Mouse (Mus musculus): ENCODE data around the gene Entpd2. TPM values are rescaled to one million over a fixed set of nuclear protein-coding genes. Genes with fewer than 3 reads are reported as not detected.
A peak's percentile ranks its signal among the peaks of the same experiment; 100 is the strongest.

Entpd2 gene
- polyA plus RNA-seq, 1 experiment from 2014 or later: 0.10 TPM

GRCm38 (mm10) chr2:25427256-25427655, 31.6 kb downstream of the Entpd2 start:
- ChIA-PET POLR2A (no interaction called here), CTCF (interaction anchor here (0.8 to 1.5 kb wide), 11 partner anchors 9 to 69 kb away, joined by 3 to 6 read pairs (median 3); no protein-coding TSS in a partner anchor)
- no peak for DNase-seq (ENCODE audit: low read depth, low spot score)
- in situ Hi-C loops (cut with MboI; ENCODE audit: low pct_unique_long_range_greater_than_20kb): no loop called here
- no peak for TF ChIP-seq CTCF (IDR thresholded peaks at IDR 0.05)
- H3K27me3 ChIP-seq: no peaks in the 10 kb centered on the region
- ATAC-seq: no peak

GRCm38 (mm10) chr2:25428442-25429236, 33.0 kb downstream of the Entpd2 start, which contains the start of gene Abca2:
Abca2 (plus strand) TSS chr2:25428703.
- in situ Hi-C loops (cut with MboI; ENCODE audit: low pct_unique_long_range_greater_than_20kb): no loop called here
- DNase-seq (ENCODE audit: low read depth, low spot score) (peak; percentile 42), ATAC-seq (peak; percentile 81)
- no peak for TF ChIP-seq CTCF (IDR thresholded peaks at IDR 0.05)
- ChIA-PET CTCF (interaction anchor here (0.6 to 1.4 kb wide), 7 partner anchors 12 to 153 kb away, joined by 3 to 6 read pairs (median 3); partner anchors contain the start of gene Ajm1), POLR2A (interaction anchor here (0.6 to 1.1 kb wide), 4 partner anchors 31 to 143 kb away, joined by 3 to 9 read pairs (median 4); no protein-coding TSS in a partner anchor)
- H3K27me3 ChIP-seq: no peaks in the 10 kb centered on the region

- ATAC-seq: no peak
- POLR2A ChIA-PET: interaction anchor here (1.0 to 1.3 kb wide), 3 partner anchors 16 to 110 kb away, joined by 3 read pairs; no protein-coding TSS in a partner anchor
- in situ Hi-C loops (cut with MboI; ENCODE audit: low pct_unique_long_range_greater_than_20kb): loop anchor here (5.0 kb wide), 2 partner anchors 53 to 123 kb away; no protein-coding TSS in a partner anchor
- no peaks in the 10 kb centered on the region for H3K27me3 ChIP-seq
- CTCF ChIA-PET: interaction anchor here (1.0 to 1.6 kb wide), 5 partner anchors 8 to 152 kb away, joined by 4 to 10 read pairs (median 4); partner anchors contain the start of gene Ajm1
- TF ChIP-seq CTCF (IDR thresholded peaks at IDR 0.05): no peak
- DNase-seq (ENCODE audit: low read depth, low spot score): no peak
Measured at GRCm38 (mm10) chr2:25429435-25430180, 33.9 kb downstream of the Entpd2 start.

GRCm38 (mm10) chr2:25430395-25431233, 34.9 kb downstream of the Entpd2 start:
- no peak for DNase-seq (ENCODE audit: low read depth, low spot score)
- TF ChIP-seq CTCF (IDR thresholded peaks at IDR 0.05): no peak
- POLR2A ChIA-PET: interaction anchor here (1.3 kb wide), 1 partner anchor 15 kb away, joined by 3 read pairs; no protein-coding TSS in a partner anchor
- H3K27me3 ChIP-seq: no peaks in the 10 kb centered on the region
- in situ Hi-C loops (cut with MboI; ENCODE audit: low pct_unique_long_range_greater_than_20kb): loop anchor here (5.0 kb wide), 2 partner anchors 52 to 122 kb away; no protein-coding TSS in a partner anchor
- CTCF ChIA-PET: interaction anchor here (1.0 to 1.6 kb wide), 4 partner anchors 9 to 151 kb away, joined by 4 to 10 read pairs (median 5); partner anchors contain the start of gene Ajm1
- no peak for ATAC-seq

- no peak for TF ChIP-seq CTCF (IDR thresholded peaks at IDR 0.05)
- H3K27me3 ChIP-seq: no peaks in the 10 kb centered on the region
- DNase-seq (ENCODE audit: low read depth, low spot score) (no peak), ATAC-seq (no peak)
- CTCF ChIA-PET: interaction anchor here (1.6 kb wide), 1 partner anchor 10 kb away, joined by 10 read pairs; no protein-coding TSS in a partner anchor
- in situ Hi-C loops (cut with MboI; ENCODE audit: low pct_unique_long_range_greater_than_20kb): loop anchor here (5.0 kb wide), 2 partner anchors 51 to 121 kb away; no protein-coding TSS in a partner anchor
- POLR2A ChIA-PET: interaction anchor here (1.3 kb wide), 1 partner anchor 14 kb away, joined by 3 read pairs; no protein-coding TSS in a partner anchor
Measured at GRCm38 (mm10) chr2:25431308-25431855, 35.7 kb downstream of the Entpd2 start.

GRCm38 (mm10) chr2:25432326-25433098, 36.8 kb downstream of the Entpd2 start:
- DNase-seq (ENCODE audit: low read depth, low spot score) (no peak), ATAC-seq (no peak)
- H3K27me3 ChIP-seq: no peaks in the 10 kb centered on the region
- CTCF ChIA-PET: interaction anchor here (0.9 kb wide), 1 partner anchor 10 kb away, joined by 3 read pairs; no protein-coding TSS in a partner anchor
- TF ChIP-seq CTCF (IDR thresholded peaks at IDR 0.05): no peak
- in situ Hi-C loops (cut with MboI; ENCODE audit: low pct_unique_long_range_greater_than_20kb): loop anchor here (5.0 kb wide), 2 partner anchors 50 to 120 kb away; no protein-coding TSS in a partner anchor
- POLR2A ChIA-PET: no interaction called here

- ChIA-PET POLR2A (no interaction called here), CTCF (interaction anchor here (0.9 to 1.2 kb wide), 2 partner anchors 11 to 24 kb away, joined by 3 read pairs; no protein-coding TSS in a partner anchor)
- in situ Hi-C loops (cut with MboI; ENCODE audit: low pct_unique_long_range_greater_than_20kb): loop anchor here (5.0 kb wide), 2 partner anchors 49 to 119 kb away; no protein-coding TSS in a partner anchor
- no peak for TF ChIP-seq CTCF (IDR thresholded peaks at IDR 0.05)
- no peaks in the 10 kb centered on the region for H3K27me3 ChIP-seq
- ATAC-seq: no peak
- DNase-seq (ENCODE audit: low read depth, low spot score): no peak
Measured at GRCm38 (mm10) chr2:25433101-25433500, 37.4 kb downstream of the Entpd2 start.

GRCm38 (mm10) chr2:25434292-25434691, 38.6 kb downstream of the Entpd2 start:
- ChIA-PET CTCF (interaction anchor here (1.2 kb wide), 1 partner anchor 23 kb away, joined by 3 read pairs; no protein-coding TSS in a partner anchor), POLR2A (no interaction called here)
- in situ Hi-C loops (cut with MboI; ENCODE audit: low pct_unique_long_range_greater_than_20kb): loop anchor here (5.0 kb wide), 2 partner anchors 48 to 118 kb away; no protein-coding TSS in a partner anchor
- ATAC-seq (no peak), DNase-seq (ENCODE audit: low read depth, low spot score) (no peak)
- TF ChIP-seq CTCF (IDR thresholded peaks at IDR 0.05): no peak
- no peaks in the 10 kb centered on the region for H3K27me3 ChIP-seq
